In genomic region chrX:155625671-155626196, GRCm38 (mm10) we compare ENCODE assay signal across 11 mouse cellular contexts. TPM values are rescaled to one million over a fixed set of nuclear protein-coding genes. Genes with fewer than 3 reads are reported as not detected.
DNase-seq lines count a peak whose midpoint lies in the region; ATAC-seq and TF ChIP-seq lines count a peak whose summit lies in the region.
"Had no signal": no experiment of that assay in that cellular context is flagged by ENCODE, and none has a peak within 500 bp of the region (broad histone marks: within the 10 kb centered on the region; RNA-seq: fewer than 3 reads in every experiment).

No protein-coding gene starts in this region.

- TF ChIP-seq POLR2A in kidney, adult 2 months (IDR thresholded peaks at IDR 0.05; ENCODE audit: low read depth, low read length) = no peak
- no peak for TF ChIP-seq POLR2A in olfactory bulb, adult 2 months (IDR thresholded peaks at IDR 0.05; ENCODE audit: insufficient read depth, low read depth, low read length)

- no peaks in the 10 kb centered on the region for H3K36me3 ChIP-seq in kidney, embryonic 15.5 days
- no peaks in the 10 kb centered on the region for H3K36me3 ChIP-seq in kidney, adult 2 months (ENCODE audit: control insufficient read depth, insufficient read depth, low read length)
- no peaks in the 10 kb centered on the region for H3K36me3 ChIP-seq in embryonic facial prominence, embryonic 10.5 days (replicated peaks)
- H3K36me3 ChIP-seq in hindbrain, embryonic 14.5 days (replicated peaks; ENCODE audit: control insufficient read depth, insufficient read depth) = no peaks in the 10 kb centered on the region

- no peak overlapping the region for H3K27ac ChIP-seq in kidney, embryonic 15.5 days
- H3K27ac ChIP-seq in kidney, adult 2 months (ENCODE audit: insufficient read depth, low read depth, low read length) = no peak overlapping the region
- H3K27ac ChIP-seq in embryonic facial prominence, embryonic 10.5 days (replicated peaks) = no peak overlapping the region
- H3K27ac ChIP-seq in hindbrain, embryonic 14.5 days = no peak overlapping the region
- no peak overlapping the region for H3K27ac ChIP-seq in olfactory bulb, adult 2 months (ENCODE audit: insufficient read depth, low read depth, low read length)
- H3K27ac ChIP-seq: liver, embryonic 14.5 days had no signal

- no peak for DNase-seq in kidney, adult 2 months
- peak; percentile 25 for DNase-seq in embryonic facial prominence, embryonic 10.5 days (ENCODE audit: low spot score)
- peak; percentile 30 for DNase-seq in hindbrain, embryonic 14.5 days (ENCODE audit: low spot score)
- DNase-seq in thymus, postnatal 36 days = no peak
- no peak for DNase-seq in thymus, postnatal 14 days
- DNase-seq in lung, postnatal 14 days = no peak

- H3K9me3 ChIP-seq in kidney, embryonic 15.5 days (replicated peaks) = no peaks in the 10 kb centered on the region
- no peaks in the 10 kb centered on the region for H3K9me3 ChIP-seq in embryonic facial prominence, embryonic 10.5 days
- H3K9me3 ChIP-seq in hindbrain, embryonic 14.5 days (ENCODE audit: control insufficient read depth, low read length) = no peaks in the 10 kb centered on the region

- peaks cover 10% of the 10 kb centered on the region; the same call in 1 of the 2 replicates for H3K4me1 ChIP-seq in kidney, embryonic 15.5 days
- no peaks in the 10 kb centered on the region for H3K4me1 ChIP-seq in kidney, adult 2 months (ENCODE audit: control insufficient read depth, insufficient read depth, low read length)
- peaks cover 10% of the 10 kb centered on the region; the same call in 1 of the 2 replicates for H3K4me1 ChIP-seq in embryonic facial prominence, embryonic 10.5 days
- no peaks in the 10 kb centered on the region for H3K4me1 ChIP-seq in hindbrain, embryonic 14.5 days (replicated peaks; ENCODE audit: control insufficient read depth, insufficient read depth, low read length)
- H3K4me1 ChIP-seq in olfactory bulb, adult 2 months (ENCODE audit: control insufficient read depth, insufficient read depth, low read length) = peaks cover 4% of the 10 kb centered on the region; the same call in 1 of the 2 replicates

- H3K9ac ChIP-seq in kidney, embryonic 15.5 days = no peak overlapping the region
- H3K9ac ChIP-seq in hindbrain, embryonic 14.5 days = 0 out of 2 replicates have a peak overlapping the region, but pooled peaks have one; percentile 3
- H3K9ac ChIP-seq: liver, embryonic 14.5 days had no signal

- 12% methylated on average over 13 of the region's 13 CpGs for WGBS in kidney, embryonic 15.5 days
- WGBS in kidney, adult 2 months = 4% methylated on average over 13 of the region's 13 CpGs
- WGBS in embryonic facial prominence, embryonic 10.5 days = 12% methylated on average over 13 of the region's 13 CpGs
- WGBS in hindbrain, embryonic 14.5 days = 13% methylated on average over 13 of the region's 13 CpGs
- 16% methylated on average over 13 of the region's 13 CpGs for WGBS in olfactory bulb, adult 2 months

- H3K27me3 ChIP-seq in kidney, embryonic 15.5 days = peaks cover 56% of the 10 kb centered on the region
- H3K27me3 ChIP-seq in kidney, adult 2 months (replicated peaks; ENCODE audit: control insufficient read depth, insufficient read depth, low read length) = no peaks in the 10 kb centered on the region; the same call in 1 of the 2 replicates
- peaks cover 68% of the 10 kb centered on the region for H3K27me3 ChIP-seq in embryonic facial prominence, embryonic 10.5 days (replicated peaks; ENCODE audit: low read depth, poor library complexity, severe bottlenecking)
- no peaks in the 10 kb centered on the region for H3K27me3 ChIP-seq in hindbrain, embryonic 14.5 days (ENCODE audit: control insufficient read depth, insufficient read depth, low read length)

- H3K4me3 ChIP-seq in kidney, embryonic 15.5 days (replicated peaks) = 0 out of 2 replicates have a peak overlapping the region, but pooled peaks have one; percentile 7
- H3K4me3 ChIP-seq in kidney, adult 2 months (ENCODE audit: insufficient read depth, low read depth, low read length) = no peak overlapping the region
- H3K4me3 ChIP-seq in embryonic facial prominence, embryonic 10.5 days = peak overlapping the region; percentile 35
- H3K4me3 ChIP-seq in hindbrain, embryonic 14.5 days (replicated peaks; ENCODE audit: low read length) = peak overlapping the region; percentile 18
- peak overlapping the region; percentile 34 for H3K4me3 ChIP-seq in olfactory bulb, adult 2 months (ENCODE audit: insufficient read depth, low read depth, low read length)

- 0 out of 2 replicates have a peak, but pooled peaks have one; percentile 24 for ATAC-seq in kidney, embryonic 15.5 days (replicated peaks; ENCODE audit: low FRiP score)
- ATAC-seq in hindbrain, embryonic 14.5 days (ENCODE audit: low FRiP score) = no peak
- ATAC-seq: Patski had no signal

- TF ChIP-seq CTCF in kidney, adult 2 months (conservative IDR thresholded peaks at IDR 0.05; ENCODE audit: insufficient read depth, insufficient read length, low read depth, low read length) = no peak
- no peak for TF ChIP-seq CTCF in olfactory bulb, adult 2 months (IDR thresholded peaks at IDR 0.05; ENCODE audit: insufficient read depth, low read depth, low read length)

- peak overlapping the region; percentile 48 for H3K4me2 ChIP-seq in kidney, embryonic 15.5 days
- H3K4me2 ChIP-seq in hindbrain, embryonic 14.5 days (replicated peaks) = peak overlapping the region; percentile 68

RNA-seq across cellular contexts. Expression of gene Gm15155, which starts 1.2 kb away (rescaled TPM):
- not detected in 2 replicates for polyA plus RNA-seq in kidney, embryonic 15.5 days (2015; fragmentation: Nextera tagmentation; extraction: Ambion mirVana)
- polyA plus RNA-seq in kidney, adult 2 months (2012; rRNA removed) = not detected in 2 replicates
- not detected in 2 replicates for polyA plus RNA-seq in embryonic facial prominence, embryonic 10.5 days (2016; fragmentation: Nextera tagmentation; extraction: Ambion mirVana)
- polyA plus RNA-seq in hindbrain, embryonic 14.5 days (2014; fragmentation: Nextera tagmentation; extraction: Ambion mirVana) = 0.61 TPM in 1 of 2 replicates, not detected in the other
- polyA plus RNA-seq in olfactory bulb, adult 2 months (2012; ENCODE audit: insufficient read depth, insufficient read length, low replicate concordance, missing spikeins) = not detected in 2 replicates
- polyA plus RNA-seq: liver, embryonic 14.5 days; Patski; testis, adult 2 months had no signal

RNA-seq across cellular contexts. Expression of gene Ptchd1, which starts 2.1 kb away (rescaled TPM):
- polyA plus RNA-seq in kidney, embryonic 15.5 days (2015; fragmentation: Nextera tagmentation; extraction: Ambion mirVana) = 0.77 and 1.0 TPM in 2 replicates
- polyA plus RNA-seq in kidney, adult 2 months (2012; rRNA removed) = 0.22 and 0.46 TPM in 2 replicates
- 1.0 and 1.7 TPM in 2 replicates for polyA plus RNA-seq in embryonic facial prominence, embryonic 10.5 days (2016; fragmentation: Nextera tagmentation; extraction: Ambion mirVana)
- 12.0 and 17.8 TPM in 2 replicates for polyA plus RNA-seq in hindbrain, embryonic 14.5 days (2014; fragmentation: Nextera tagmentation; extraction: Ambion mirVana)
- polyA plus RNA-seq in olfactory bulb, adult 2 months (2012; ENCODE audit: insufficient read depth, insufficient read length, low replicate concordance, missing spikeins) = not detected in 2 replicates
- polyA plus RNA-seq: Patski had no signal

Comparison
In these comparisons a context has a peak if more than half of its experiments do, and no peak if none do; other contexts are left out.
1. DNase-seq: peak in embryonic facial prominence, embryonic 10.5 days (single experiment) and hindbrain, embryonic 14.5 days (single experiment); none in kidney, adult 2 months (single experiment), thymus, postnatal 36 days (0 of 2), thymus, postnatal 14 days (single experiment) and lung, postnatal 14 days (single experiment).